Mouse (Mus musculus): ENCODE results near the gene 1500009C09Rik. TPM values are rescaled to one million over a fixed set of nuclear protein-coding genes. Genes with fewer than 3 reads are reported as not detected.

The 1500009C09Rik gene
- polyA plus RNA-seq, 1 experiment from 2014 or later: not detected

GRCm38 (mm10) chr15:82211281-82211680 lies 40.9 kb upstream of the 1500009C09Rik start:
- no peak overlapping the region for H3K27ac ChIP-seq (replicated peaks)
- peak overlapping the region; percentile 90 for H3K4me2 ChIP-seq (replicated peaks)
- no peak overlapping the region for H3K9ac ChIP-seq
- WGBS: 2% methylated on average over 11 of the region's 11 CpGs
- peak overlapping the region; percentile 51 for H3K4me3 ChIP-seq (replicated peaks)
- H3K9me3 ChIP-seq (replicated peaks): no peaks in the 10 kb centered on the region
- ATAC-seq (ENCODE audit: insufficient number of reproducible peaks, low FRiP score, low TSS enrichment, low read depth): no peak
- peaks cover 42% of the 10 kb centered on the region for H3K4me1 ChIP-seq
- no peaks in the 10 kb centered on the region for H3K36me3 ChIP-seq
- peaks cover 96% of the 10 kb centered on the region for H3K27me3 ChIP-seq

DNA sequence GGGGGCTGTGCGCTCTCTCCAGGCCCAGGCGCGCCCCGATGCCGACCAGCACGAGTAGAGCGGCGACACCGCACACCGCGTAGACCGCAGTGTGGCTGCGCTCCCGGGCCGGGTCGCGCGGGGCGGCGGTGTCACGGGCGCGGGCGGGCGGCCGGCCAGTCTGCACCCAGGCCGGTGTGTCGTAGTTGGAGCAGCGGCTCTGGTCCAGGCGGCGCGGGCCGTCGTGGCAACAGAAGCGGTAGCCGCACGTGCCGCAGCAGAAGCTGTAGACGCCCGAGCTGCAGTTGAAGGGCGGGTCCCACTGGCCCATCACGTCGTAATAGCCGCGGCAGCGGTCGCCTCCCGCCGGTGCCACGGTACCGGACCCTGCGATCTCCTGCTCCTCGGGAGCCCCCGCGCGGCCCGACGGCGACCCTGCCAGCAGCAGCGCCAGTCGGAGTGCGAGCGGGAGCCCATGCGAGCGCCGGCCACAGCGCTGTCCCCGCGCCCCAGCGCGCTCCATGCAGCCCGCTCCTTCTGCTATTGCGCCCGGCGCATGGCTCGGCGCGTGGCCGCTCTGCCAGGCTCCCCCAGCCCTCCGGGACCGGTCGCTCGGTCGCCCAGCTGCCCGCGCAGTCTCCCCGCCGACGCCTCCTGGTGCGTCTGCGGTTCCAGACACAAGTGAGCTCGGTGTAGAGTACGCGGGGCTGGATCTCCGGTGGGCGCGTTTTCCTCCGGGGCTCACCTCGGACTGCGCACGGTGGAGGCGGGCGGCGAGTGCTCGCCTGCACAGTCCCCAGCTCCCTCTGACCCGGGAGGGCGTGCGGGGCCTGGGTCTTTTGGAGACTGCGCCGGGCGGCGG lies 40.1 kb upstream of the 1500009C09Rik start:
- Histone ChIP-seq H3K9ac (no peak overlapping the region), H3K27ac (replicated peaks) (no peak overlapping the region), H3K36me3 (no peaks in the 10 kb centered on the region), H3K27me3 (peaks cover 95% of the 10 kb centered on the region), H3K4me1 (peaks cover 37% of the 10 kb centered on the region), H3K4me2 (replicated peaks) (peak overlapping the region; percentile 90), H3K9me3 (replicated peaks) (no peaks in the 10 kb centered on the region), H3K4me3 (replicated peaks) (peak overlapping the region; percentile 51)
- ATAC-seq (ENCODE audit: insufficient number of reproducible peaks, low FRiP score, low TSS enrichment, low read depth): peak; percentile 8; the same call in 1 of the 2 replicates
- WGBS: under 1% methylated on average over 112 of the region's 112 CpGs

GRCm38 (mm10) chr15:82212752-82213063 lies 39.5 kb upstream of the 1500009C09Rik start, which contains the start of gene Shisa8:
Gene Shisa8, minus strand, starts transcription at chr15:82212815.
- Histone ChIP-seq H3K27ac (replicated peaks) (no peak within 1 kb of the TSS), H3K27me3 (peaks cover 90% of the 10 kb centered on the region), H3K4me1 (peaks cover 31% of the 10 kb centered on the region), H3K4me2 (replicated peaks) (peak within 1 kb of the TSS; percentile 90), H3K36me3 (no peaks in the 10 kb centered on the region), H3K4me3 (replicated peaks) (peak within 1 kb of the TSS; percentile 51), H3K9ac (no peak within 1 kb of the TSS), H3K9me3 (replicated peaks) (no peaks in the 10 kb centered on the region)
- WGBS: under 1% methylated on average over 25 of the region's 34 CpGs
- no peak for ATAC-seq (ENCODE audit: insufficient number of reproducible peaks, low FRiP score, low TSS enrichment, low read depth)

- no peak for ATAC-seq (ENCODE audit: insufficient number of reproducible peaks, low FRiP score, low TSS enrichment, low read depth)
- H3K4me1 ChIP-seq: peaks cover 31% of the 10 kb centered on the region
- H3K27ac ChIP-seq (replicated peaks): no peak overlapping the region
- peaks cover 85% of the 10 kb centered on the region for H3K27me3 ChIP-seq
- no peak overlapping the region for H3K4me2 ChIP-seq (replicated peaks)
- no peak overlapping the region for H3K9ac ChIP-seq
- WGBS: 30% methylated on average over 4 of the region's 4 CpGs
- H3K36me3 ChIP-seq: no peaks in the 10 kb centered on the region
- no peaks in the 10 kb centered on the region for H3K9me3 ChIP-seq (replicated peaks)
- H3K4me3 ChIP-seq (replicated peaks): no peak overlapping the region
Measured at GRCm38 (mm10) chr15:82213222-82213621, 39.0 kb upstream of the 1500009C09Rik start.

GRCm38 (mm10) chr15:82215332-82216046 lies 36.7 kb upstream of the 1500009C09Rik start:
- no peak for ATAC-seq (ENCODE audit: insufficient number of reproducible peaks, low FRiP score, low TSS enrichment, low read depth)
- Histone ChIP-seq H3K4me3 (replicated peaks) (no peak overlapping the region), H3K9me3 (replicated peaks) (no peaks in the 10 kb centered on the region), H3K27me3 (peaks cover 68% of the 10 kb centered on the region), H3K4me1 (peaks cover 31% of the 10 kb centered on the region), H3K9ac (no peak overlapping the region), H3K36me3 (no peaks in the 10 kb centered on the region), H3K4me2 (replicated peaks) (no peak overlapping the region), H3K27ac (replicated peaks) (no peak overlapping the region)
- 27% methylated on average over 11 of the region's 11 CpGs for WGBS

DNA sequence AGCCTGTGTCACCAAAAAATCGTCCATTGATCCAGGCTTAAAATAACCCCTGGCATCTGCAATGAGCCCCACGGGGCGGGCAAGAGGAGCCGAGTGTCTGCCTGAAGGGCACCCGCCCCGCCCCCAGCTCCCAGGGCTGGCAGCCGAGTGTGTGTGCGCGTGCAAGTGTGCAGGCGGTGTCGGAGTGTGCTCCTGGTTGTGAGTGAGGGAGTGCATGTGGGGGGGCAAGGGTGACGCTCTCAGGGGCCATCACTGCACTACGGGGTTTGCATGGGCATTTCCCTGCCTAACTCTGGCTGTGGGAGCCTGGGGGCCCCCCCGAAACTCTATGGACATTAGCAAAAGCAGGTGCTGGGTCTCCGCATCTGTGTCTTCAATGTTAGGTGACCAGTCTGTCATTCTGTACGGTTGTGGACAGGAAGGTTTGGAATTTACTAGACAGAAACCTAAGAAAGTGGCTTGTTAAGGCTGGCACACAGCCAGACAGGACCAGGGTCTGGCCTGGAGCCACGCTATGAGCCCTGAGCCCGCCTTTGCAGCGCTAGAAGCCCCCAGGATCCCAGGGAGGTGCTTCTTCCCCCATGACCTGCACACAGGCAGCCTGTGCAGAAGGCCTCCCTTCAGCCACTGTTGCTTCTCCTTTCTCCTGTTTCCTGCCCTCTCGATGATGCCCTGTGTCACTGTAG lies 35.9 kb upstream of the 1500009C09Rik start:
- Histone ChIP-seq H3K9me3 (replicated peaks) (no peaks in the 10 kb centered on the region), H3K9ac (no peak overlapping the region), H3K27me3 (peaks cover 62% of the 10 kb centered on the region), H3K27ac (replicated peaks) (no peak overlapping the region), H3K4me1 (peaks cover 30% of the 10 kb centered on the region), H3K4me3 (replicated peaks) (no peak overlapping the region), H3K4me2 (replicated peaks) (no peak overlapping the region), H3K36me3 (no peaks in the 10 kb centered on the region)
- no peak for ATAC-seq (ENCODE audit: insufficient number of reproducible peaks, low FRiP score, low TSS enrichment, low read depth)
- WGBS: 37% methylated on average over 20 of the region's 20 CpGs

GRCm38 (mm10) chr15:82217039-82217438 lies 35.2 kb upstream of the 1500009C09Rik start:
- Histone ChIP-seq H3K36me3 (no peaks in the 10 kb centered on the region), H3K4me1 (peaks cover 23% of the 10 kb centered on the region), H3K4me3 (replicated peaks) (no peak overlapping the region), H3K9ac (no peak overlapping the region), H3K27ac (replicated peaks) (no peak overlapping the region), H3K9me3 (replicated peaks) (no peaks in the 10 kb centered on the region), H3K27me3 (peaks cover 54% of the 10 kb centered on the region), H3K4me2 (replicated peaks) (no peak overlapping the region)
- ATAC-seq (ENCODE audit: insufficient number of reproducible peaks, low FRiP score, low TSS enrichment, low read depth): no peak
- WGBS: 24% methylated on average over 7 of the region's 7 CpGs

DNA sequence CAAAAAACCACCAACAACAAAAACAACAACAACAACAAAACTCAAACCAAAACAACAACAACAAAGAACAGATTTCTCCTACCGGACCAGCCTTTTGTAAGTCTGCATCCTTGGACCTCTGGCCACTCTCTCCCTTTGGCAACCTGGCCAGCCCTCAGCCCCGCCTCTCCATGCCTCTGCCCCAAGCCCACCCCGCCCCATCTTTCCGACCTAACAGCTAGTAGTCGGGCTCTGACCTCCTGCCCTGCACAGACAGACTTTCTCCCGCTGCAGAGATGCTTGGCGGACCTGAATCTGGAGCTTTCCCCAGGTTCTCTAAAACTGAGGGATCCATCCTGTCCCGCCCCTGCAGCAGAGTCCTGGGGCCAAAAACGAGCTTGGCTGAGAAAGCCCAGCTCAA lies 34.2 kb upstream of the 1500009C09Rik start:
- no peaks in the 10 kb centered on the region for H3K36me3 ChIP-seq
- H3K4me1 ChIP-seq: peaks cover 14% of the 10 kb centered on the region
- ATAC-seq (ENCODE audit: insufficient number of reproducible peaks, low FRiP score, low TSS enrichment, low read depth): no peak
- no peak overlapping the region for H3K4me2 ChIP-seq (replicated peaks)
- no peak overlapping the region for H3K9ac ChIP-seq
- no peaks in the 10 kb centered on the region for H3K9me3 ChIP-seq (replicated peaks)
- H3K4me3 ChIP-seq (replicated peaks): no peak overlapping the region
- WGBS: 34% methylated on average over 9 of the region's 9 CpGs
- no peak overlapping the region for H3K27ac ChIP-seq (replicated peaks)
- H3K27me3 ChIP-seq: peaks cover 47% of the 10 kb centered on the region

DNA sequence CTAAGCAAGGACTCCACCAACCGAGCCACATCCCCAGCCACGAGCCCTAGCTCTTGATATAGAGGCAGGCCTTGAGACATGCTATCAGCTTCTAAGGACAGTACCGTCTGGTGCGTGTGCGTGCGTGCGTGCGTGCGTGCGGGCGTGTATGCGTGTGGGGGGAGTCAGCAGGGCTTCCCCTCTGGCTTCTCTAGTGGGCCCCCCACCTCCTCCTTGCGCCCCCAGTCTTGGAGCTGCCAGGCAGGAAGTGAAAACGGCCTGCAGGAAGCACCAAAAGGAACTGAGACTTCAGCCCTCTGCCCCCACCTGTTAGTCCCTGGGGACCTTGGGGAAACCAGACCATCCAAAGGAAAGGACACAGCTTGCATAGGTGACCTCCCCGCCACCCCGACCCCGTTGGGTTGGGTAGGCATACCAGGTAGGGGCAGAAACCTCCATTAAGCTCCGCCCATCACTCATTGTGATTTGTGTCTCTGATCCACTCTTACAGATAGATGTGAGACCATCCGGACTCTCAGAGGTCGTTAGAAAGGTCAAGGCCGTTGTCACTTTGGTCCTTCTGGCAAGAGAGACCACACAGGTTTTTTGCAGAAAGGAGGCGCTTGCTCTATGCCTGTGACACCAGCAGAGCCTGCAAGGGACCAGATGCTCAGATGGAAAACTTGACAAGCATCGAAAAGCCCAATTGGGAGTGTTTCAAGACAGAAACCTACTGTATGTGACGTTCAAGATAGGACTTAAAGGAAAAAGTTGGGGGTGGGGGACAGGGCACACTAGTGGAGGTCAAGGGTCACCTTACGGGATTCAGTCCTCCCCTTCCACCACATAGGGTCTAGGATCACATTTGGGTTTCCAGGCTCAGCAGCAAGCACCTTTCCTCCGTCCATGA lies 33.2 kb upstream of the 1500009C09Rik start:
- no peak for ATAC-seq (ENCODE audit: insufficient number of reproducible peaks, low FRiP score, low TSS enrichment, low read depth)
- H3K27me3 ChIP-seq: peaks cover 42% of the 10 kb centered on the region
- 76% methylated on average over 26 of the region's 26 CpGs for WGBS

GRCm38 (mm10) chr15:82220003-82220675 lies 32.1 kb upstream of the 1500009C09Rik start:
- no peaks in the 10 kb centered on the region for H3K36me3 ChIP-seq
- WGBS: 56% methylated on average over 12 of the region's 12 CpGs
- no peak overlapping the region for H3K9ac ChIP-seq
- no peak for ATAC-seq (ENCODE audit: insufficient number of reproducible peaks, low FRiP score, low TSS enrichment, low read depth)
- H3K27ac ChIP-seq (replicated peaks): no peak overlapping the region
- H3K27me3 ChIP-seq: peaks cover 46% of the 10 kb centered on the region
- peaks cover 25% of the 10 kb centered on the region for H3K4me1 ChIP-seq
- no peak overlapping the region for H3K4me3 ChIP-seq (replicated peaks)
- no peaks in the 10 kb centered on the region for H3K9me3 ChIP-seq (replicated peaks)
- H3K4me2 ChIP-seq (replicated peaks): no peak overlapping the region

More for the DNA sequence above, 33.2 kb upstream of the 1500009C09Rik start:
- peaks cover 16% of the 10 kb centered on the region for H3K4me1 ChIP-seq
- H3K27ac ChIP-seq (replicated peaks): no peak overlapping the region
- no peak overlapping the region for H3K9ac ChIP-seq
- no peak overlapping the region for H3K4me2 ChIP-seq (replicated peaks)
- no peaks in the 10 kb centered on the region for H3K36me3 ChIP-seq
- H3K4me3 ChIP-seq (replicated peaks): no peak overlapping the region
- H3K9me3 ChIP-seq (replicated peaks): no peaks in the 10 kb centered on the region
